Mouse (Mus musculus): ENCODE measurements at regions not wholly inside any gene's neighbourhood (a gene's known extent, or its start where the extent isn't known, plus 50 kb on each side); places are given as distances from the start of the nearest gene placed in this dataset.

GRCm38 (mm10) chr10:87666020-87666718, 144.6 kb downstream of the Pah start:
- TF ChIP-seq CTCF (IDR thresholded peaks at IDR 0.05; ENCODE audit: low read depth, low read length) (no peak), POLR2A (IDR thresholded peaks at IDR 0.05; ENCODE audit: borderline replicate concordance, low read depth, low read length) (no peak)
